Mouse (Mus musculus): ENCODE data around the gene Abcb10.

GRCm38 (mm10) chr8:123925671-123926070 is 57.3 kb downstream of the Abcb10 start:
- TF ChIP-seq CTCF (IDR thresholded peaks at IDR 0.05; ENCODE audit: low read depth) (no peak), EP300 (IDR thresholded peaks at IDR 0.05; ENCODE audit: low read depth) (no peak)
